Mouse (Mus musculus) MEL (cell line): ENCODE results near the gene Glra1. TPM values are rescaled to one million over a fixed set of nuclear protein-coding genes. Genes with fewer than 3 reads are reported as not detected.

Source experiments
- DNase-seq: peaks from one replicate; pipeline ENCODE4 v3.0.0; 2011; ENCODE audit warnings: low read depth, low spot score
- H3K27ac ChIP-seq: 2 replicates; pipeline ENCODE4 v1.5.1; 2012; ENCODE audit warnings: low read depth, mild to moderate bottlenecking, control low read depth, low read length, moderate library complexity; ENCODE audit not compliant: control insufficient read depth
- H3K27me3 ChIP-seq, 2 experiments: fragments of 150-350 bp in 1 of 2; sonication (generic) in 1 of 2; 2 replicates each; pipeline ENCODE4 v1.6.1; 2012; ENCODE audit warnings: low read length in 2 of 2, mild to moderate bottlenecking in 2 of 2, improper control_type of control experiment in 1 of 2, moderate library complexity in 1 of 2; ENCODE audit not compliant: insufficient read depth in 2 of 2, control insufficient read depth in 1 of 2
- H3K36me3 ChIP-seq, 2 experiments: 2 replicates each; pipeline ENCODE4 v1.6.1; 2012 to 2014; ENCODE audit warnings: low read length in 2 of 2, improper control_type of control experiment in 1 of 2, inconsistent platforms in 1 of 2, mild to moderate bottlenecking in 1 of 2; ENCODE audit not compliant: insufficient read depth in 2 of 2, control insufficient read depth in 1 of 2
- H3K4me1 ChIP-seq, 2 experiments: fragments of 150-350 bp in 1 of 2; sonication (generic) in 1 of 2; 2 replicates each; pipeline ENCODE4 v1.6.1; 2012; ENCODE audit warnings: low read length in 2 of 2, improper control_type of control experiment in 1 of 2, mild to moderate bottlenecking in 1 of 2; ENCODE audit not compliant: insufficient read depth in 2 of 2, control insufficient read depth in 1 of 2
- H3K4me3 ChIP-seq, 2 experiments: fragments of 150-350 bp in 1 of 2; sonication (generic) in 1 of 2; 2 replicates each; pipeline ENCODE4 v1.5.1; 2012; ENCODE audit warnings: low read depth in 2 of 2, low read length in 2 of 2, mild to moderate bottlenecking in 2 of 2, moderate library complexity in 2 of 2, control low read depth in 1 of 2, improper control_type of control experiment in 1 of 2; ENCODE audit not compliant: control insufficient read depth in 1 of 2, insufficient read depth in 1 of 2
- H3K79me2 ChIP-seq: 2 replicates; pipeline ENCODE4 v1.6.1; 2012; ENCODE audit warnings: mild to moderate bottlenecking, low read length, moderate library complexity; ENCODE audit not compliant: control insufficient read depth, poor library complexity, insufficient read depth
- H3K9ac ChIP-seq: 2 replicates; pipeline ENCODE4 v1.6.1; 2012; ENCODE audit warnings: low read depth, mild to moderate bottlenecking, control low read depth, low read length, moderate library complexity; ENCODE audit not compliant: control insufficient read depth, poor library complexity, severe bottlenecking
- H3K9me3 ChIP-seq: fragments of 150-350 bp; sonication (generic); replicated peaks from 2 replicates; pipeline ENCODE4 v1.6.1; 2012; ENCODE audit warnings: mild to moderate bottlenecking, low read length, improper control_type of control experiment, moderate library complexity; ENCODE audit not compliant: insufficient read depth
- BHLHE40 ChIP-seq: IDR thresholded peaks from 2 replicates; pipeline ENCODE4 v1.6.1; 2012; ENCODE audit warnings: low read depth, mild to moderate bottlenecking, inconsistent platforms, low read length, improper control_type of control experiment, borderline replicate concordance
- CHD1 ChIP-seq: IDR thresholded peaks from 2 replicates; pipeline ENCODE4 v1.6.1; 2012; ENCODE audit warnings: low read depth, mild to moderate bottlenecking, inconsistent platforms, low read length, improper control_type of control experiment
- CHD2 ChIP-seq: IDR thresholded peaks from 2 replicates; pipeline ENCODE4 v1.6.1; 2011; ENCODE audit warnings: low read length, improper control_type of control experiment
- CTCF ChIP-seq, 3 experiments: IDR thresholded peaks in 2 of 3; conservative IDR thresholded peaks in 1 of 3; 2 replicates each; pipeline ENCODE4 v1.5.1; 2011 to 2012; ENCODE audit warnings: low read length in 3 of 3, low read depth in 2 of 3, mild to moderate bottlenecking in 2 of 3, improper control_type of control experiment in 1 of 3, inconsistent platforms in 1 of 3, mixed read lengths in 1 of 3, moderate library complexity in 1 of 3; ENCODE audit not compliant: control insufficient read depth in 1 of 3, insufficient read depth in 1 of 3, poor library complexity in 1 of 3, severe bottlenecking in 1 of 3
- E2F4 ChIP-seq: IDR thresholded peaks from 2 replicates; pipeline ENCODE4 v1.6.1; 2011; ENCODE audit warnings: low read depth, low read length, improper control_type of control experiment, borderline replicate concordance
- ELF1 ChIP-seq: IDR thresholded peaks from 2 replicates; pipeline ENCODE4 v1.6.1; 2014; ENCODE audit warnings: low read depth, mild to moderate bottlenecking, inconsistent platforms, low read length, improper control_type of control experiment, moderate library complexity
- ETS1 ChIP-seq: IDR thresholded peaks from 2 replicates; pipeline ENCODE4 v1.6.1; 2012; ENCODE audit warnings: low read depth, mild to moderate bottlenecking, inconsistent platforms, low read length, improper control_type of control experiment, moderate library complexity
- GABPA ChIP-seq: IDR thresholded peaks from 2 replicates; pipeline ENCODE4 v1.6.1; 2012; ENCODE audit warnings: low read depth, mild to moderate bottlenecking, inconsistent platforms, low read length, improper control_type of control experiment, moderate library complexity
- HCFC1 ChIP-seq: IDR thresholded peaks from 2 replicates; pipeline ENCODE4 v1.6.1; 2012; ENCODE audit warnings: low read depth, mild to moderate bottlenecking, inconsistent platforms, low read length, improper control_type of control experiment, moderate library complexity
- KAT2A ChIP-seq: conservative IDR thresholded peaks from 2 replicates; pipeline ENCODE4 v1.6.1; 2012; ENCODE audit warnings: low read depth, low read length, improper control_type of control experiment, inconsistent platforms
- MAFK ChIP-seq: IDR thresholded peaks from 2 replicates; pipeline ENCODE4 v1.6.1; 2011; ENCODE audit warnings: low read depth, mild to moderate bottlenecking, low read length, improper control_type of control experiment, borderline replicate concordance
- MAX ChIP-seq: IDR thresholded peaks from 2 replicates; pipeline ENCODE4 v1.6.1; 2011; ENCODE audit warnings: low read length, improper control_type of control experiment
- MXI1 ChIP-seq: IDR thresholded peaks from 2 replicates; pipeline ENCODE4 v1.6.1; 2011; ENCODE audit warnings: mild to moderate bottlenecking, low read depth, low read length, improper control_type of control experiment
- MYB ChIP-seq: IDR thresholded peaks from 2 replicates; pipeline ENCODE4 v1.6.1; 2011; ENCODE audit warnings: mild to moderate bottlenecking, low read depth, low read length, improper control_type of control experiment
- NELFE ChIP-seq: IDR thresholded peaks from 2 replicates; pipeline ENCODE4 v1.6.1; 2011; ENCODE audit warnings: low read depth, low read length, improper control_type of control experiment
- NRF1 ChIP-seq: IDR thresholded peaks from 2 replicates; pipeline ENCODE4 v1.6.1; 2014; ENCODE audit warnings: low read depth, mild to moderate bottlenecking, inconsistent platforms, low read length, improper control_type of control experiment, moderate library complexity; ENCODE audit not compliant: poor library complexity, insufficient read depth, severe bottlenecking
- POLR2A ChIP-seq, 2 experiments: IDR thresholded peaks; 2 replicates each; pipeline ENCODE4 v1.6.1; 2011 to 2012; ENCODE audit warnings: low read length in 2 of 2, mild to moderate bottlenecking in 2 of 2, control low read depth in 1 of 2, improper control_type of control experiment in 1 of 2, low read depth in 1 of 2, moderate library complexity in 1 of 2; ENCODE audit not compliant: control insufficient read depth in 1 of 2, insufficient read depth in 1 of 2, poor library complexity in 1 of 2
- POLR2AphosphoS2 ChIP-seq: IDR thresholded peaks from 2 replicates; pipeline ENCODE4 v1.6.1; 2011; ENCODE audit warnings: low read length, improper control_type of control experiment
- POLR2AphosphoS5 ChIP-seq: IDR thresholded peaks from 2 replicates; pipeline ENCODE4 v1.6.1; 2012; ENCODE audit warnings: low read depth, borderline replicate concordance, mild to moderate bottlenecking, inconsistent platforms, low read length, moderate library complexity, mixed read lengths
- RAD21 ChIP-seq: IDR thresholded peaks from 2 replicates; pipeline ENCODE4 v1.6.1; 2011; ENCODE audit warnings: mild to moderate bottlenecking, low read depth, low read length, improper control_type of control experiment
- RCOR1 ChIP-seq: IDR thresholded peaks from 2 replicates; pipeline ENCODE4 v1.6.1; 2012; ENCODE audit warnings: low read depth, mild to moderate bottlenecking, inconsistent platforms, low read length, improper control_type of control experiment
- SIN3A ChIP-seq: IDR thresholded peaks from 2 replicates; pipeline ENCODE4 v1.6.1; 2012; ENCODE audit warnings: low read length, improper control_type of control experiment, inconsistent platforms
- SMC3 ChIP-seq: IDR thresholded peaks from 2 replicates; pipeline ENCODE4 v1.6.1; 2011; ENCODE audit warnings: low read depth, low read length, improper control_type of control experiment
- TBP ChIP-seq: IDR thresholded peaks from 2 replicates; pipeline ENCODE4 v1.8.0; 2011; ENCODE audit warnings: low read depth, low read length, improper control_type of control experiment
- UBTF ChIP-seq: IDR thresholded peaks from 2 replicates; pipeline ENCODE4 v1.6.1; 2012; ENCODE audit warnings: low read depth, mild to moderate bottlenecking, inconsistent platforms, low read length, improper control_type of control experiment, moderate library complexity, borderline replicate concordance; ENCODE audit not compliant: insufficient read depth
- USF1 ChIP-seq: IDR thresholded peaks from 2 replicates; pipeline ENCODE4 v1.6.1; 2014; ENCODE audit warnings: low read depth, mild to moderate bottlenecking, inconsistent platforms, low read length, improper control_type of control experiment, moderate library complexity
- USF2 ChIP-seq, 2 experiments: IDR thresholded peaks; 2 replicates each; pipeline ENCODE4 v1.6.1; 2011 to 2012; ENCODE audit warnings: improper control_type of control experiment in 2 of 2, low read length in 2 of 2, borderline replicate concordance in 1 of 2, inconsistent platforms in 1 of 2, low read depth in 1 of 2, mild to moderate bottlenecking in 1 of 2; ENCODE audit not compliant: insufficient read depth in 1 of 2
- ZC3H11A ChIP-seq: IDR thresholded peaks from 2 replicates; pipeline ENCODE4 v1.6.1; 2012; ENCODE audit warnings: low read depth, mild to moderate bottlenecking, inconsistent platforms, low read length, improper control_type of control experiment
- ZKSCAN1 ChIP-seq: IDR thresholded peaks from 2 replicates; pipeline ENCODE4 v1.6.1; 2012; ENCODE audit warnings: low read depth, mild to moderate bottlenecking, inconsistent platforms, low read length, improper control_type of control experiment, moderate library complexity
- ZNF384 ChIP-seq: IDR thresholded peaks from 2 replicates; pipeline ENCODE4 v1.6.1; 2012; ENCODE audit warnings: low read depth, mild to moderate bottlenecking, inconsistent platforms, low read length, improper control_type of control experiment
- polyA plus RNA-seq, 2 experiments: library from polyadenylated mRNA; stranded (reverse) in 1 of 2; unstranded in 1 of 2; fragments of >175 nt in 1 of 2; fragments of >200 nt in 1 of 2; gene quantifications; 2 replicates each; pipeline versions ENCODE4 v1.2.1 to v1.2.4; 2012; ENCODE audit warnings: low replicate concordance in 2 of 2, low read depth in 1 of 2; ENCODE audit not compliant: insufficient read length in 2 of 2, insufficient read depth in 1 of 2, missing spikeins in 1 of 2
- total RNA-seq: library from RNA; depleted of rRNA; stranded (reverse); fragments of 300-350 nt; gene quantifications from 2 replicates; pipeline ENCODE4 v1.2.3, GENCODE M21; 2012

The Glra1 gene
- total and polyA plus RNA-seq, 3 experiments, result not detected

- no peak overlapping the region for H3K4me3 ChIP-seq
- H3K27ac ChIP-seq, result no peak overlapping the region
- no peaks in the 10 kb centered on the region for H3K36me3 ChIP-seq
- DNase-seq, result peak; percentile 45
- H3K27me3 ChIP-seq, result no peaks in the 10 kb centered on the region
- TF ChIP-seq E2F4, result no peak
- no peak for TF ChIP-seq KAT2A
- no peak for TF ChIP-seq ELF1
- peak; percentile 63 for TF ChIP-seq RAD21
- no peak for TF ChIP-seq ETS1
- no peak for TF ChIP-seq NELFE
- peak; percentile 73 to 80 (median 77) for TF ChIP-seq CTCF (IDR thresholded peaks at IDR 0.05 in 2 of 3, conservative IDR thresholded peaks at IDR 0.05 in 1 of 3; ENCODE audit: control insufficient read depth in 1 of 3, insufficient read depth in 1 of 3, low read depth in 2 of 3, low read length in 3 of 3, poor library complexity in 1 of 3, severe bottlenecking in 1 of 3)
- TF ChIP-seq MAX, result no peak
- TF ChIP-seq POLR2A (IDR thresholded peaks at IDR 0.05; ENCODE audit: control insufficient read depth in 1 of 2, insufficient read depth in 1 of 2, low read depth in 1 of 2, low read length in 2 of 2, poor library complexity in 1 of 2), result no peak
- TF ChIP-seq UBTF, result no peak
- no peak for TF ChIP-seq SIN3A
- TF ChIP-seq NRF1, result no peak
- no peak for TF ChIP-seq HCFC1
- TF ChIP-seq RCOR1, result no peak
- no peak for TF ChIP-seq MYB
- TF ChIP-seq CHD1, result no peak
- no peak for TF ChIP-seq POLR2AphosphoS5
- no peak for TF ChIP-seq MAFK
- TF ChIP-seq ZC3H11A, result peak; percentile 44; the same call in 1 of the 2 replicates
- TF ChIP-seq SMC3, result peak; percentile 79
- TF ChIP-seq USF1, result no peak
- no peak for TF ChIP-seq BHLHE40
- no peak for TF ChIP-seq GABPA
- no peak for TF ChIP-seq TBP
- no peak for TF ChIP-seq POLR2AphosphoS2
- no peak for TF ChIP-seq ZNF384
- TF ChIP-seq ZKSCAN1, result no peak
- TF ChIP-seq USF2 (IDR thresholded peaks at IDR 0.05; ENCODE audit: borderline replicate concordance in 1 of 2, insufficient read depth in 1 of 2, low read depth in 1 of 2, low read length in 2 of 2), result no peak
- no peak for TF ChIP-seq CHD2
- TF ChIP-seq MXI1, result no peak
- TF ChIP-seq, all 39 proteins: peak for 4
- H3K9ac ChIP-seq, result no peak overlapping the region
- no peaks in the 10 kb centered on the region for H3K9me3 ChIP-seq
- no peaks in the 10 kb centered on the region for H3K4me1 ChIP-seq
- H3K79me2 ChIP-seq, result no peaks in the 10 kb centered on the region
Observed at GRCm38 (mm10) chr11:55571144-55571543, 36.9 kb downstream of the Glra1 start.
